Mouse (Mus musculus): ENCODE measurements at regions not wholly inside any gene's neighbourhood (a gene's known extent, or its start where the extent isn't known, plus 50 kb on each side); places are given as distances from the start of the nearest gene placed in this dataset.
A peak's percentile ranks its signal among the peaks of the same experiment; 100 is the strongest.
"Not testable (repeated sequence)": the region's sequence is repeated elsewhere in the genome, so short reads cannot be mapped to it uniquely, and the experiment has no call there.

GRCm38 (mm10) chr19:35639945-35640344, 417.4 kb downstream of the Htr7 start:
- no peak for DNase-seq (ENCODE audit: low read depth, low spot score)

GRCm38 (mm10) chr19:35621771-35622170, 435.5 kb downstream of the Htr7 start:
- peak; percentile 12 for DNase-seq (ENCODE audit: low read depth, low spot score)

- DNase-seq (ENCODE audit: low read depth, low spot score) = no peak
Observed at GRCm38 (mm10) chr19:35595384-35595783, 461.9 kb downstream of the Htr7 start.

GRCm38 (mm10) chr19:35575979-35576378, 481.3 kb downstream of the Htr7 start:
- DNase-seq (ENCODE audit: low read depth, low spot score) = no peak

GRCm38 (mm10) chr19:35549381-35549780, 507.9 kb downstream of the Htr7 start:
- DNase-seq (ENCODE audit: low read depth, low spot score) = no peak

GRCm38 (mm10) chr19:35536816-35537215, 520.5 kb downstream of the Htr7 start:
- DNase-seq (ENCODE audit: low read depth, low spot score) = no peak

GRCm38 (mm10) chr19:35529276-35529675, 528.0 kb downstream of the Htr7 start:
- no peak for DNase-seq (ENCODE audit: low read depth, low spot score)

- DNase-seq (ENCODE audit: low read depth, low spot score) = no peak
Observed at GRCm38 (mm10) chr19:35493721-35494120, 563.6 kb downstream of the Htr7 start.

GRCm38 (mm10) chr19:35491354-35491753, 566.0 kb downstream of the Htr7 start:
- DNase-seq (ENCODE audit: low read depth, low spot score) = no peak

GRCm38 (mm10) chr19:35485616-35486015, 563.5 kb downstream of the Kif20b start:
- not testable (repeated sequence) for DNase-seq (ENCODE audit: low read depth, low spot score)

GRCm38 (mm10) chr19:35482469-35482868, 560.3 kb downstream of the Kif20b start:
- DNase-seq (ENCODE audit: low read depth, low spot score) = no peak

- DNase-seq (ENCODE audit: low read depth, low spot score) = no peak
Observed at GRCm38 (mm10) chr19:35453942-35454341, 531.8 kb downstream of the Kif20b start.

GRCm38 (mm10) chr19:35442466-35442865, 520.3 kb downstream of the Kif20b start:
- DNase-seq (ENCODE audit: low read depth, low spot score) = no peak

GRCm38 (mm10) chr19:35438074-35438473, 515.9 kb downstream of the Kif20b start:
- no peak for DNase-seq (ENCODE audit: low read depth, low spot score)

Data from brain, embryonic 18.5 days (tissue).